Mouse (Mus musculus) kidney, adult 8-10 months (tissue): ENCODE data around the gene Olfr1135.

Source experiments
- DNase-seq, 2 experiments: peaks; one replicate each; pipeline ENCODE4 v3.0.0; 2022

The Olfr1135 gene

DNA sequence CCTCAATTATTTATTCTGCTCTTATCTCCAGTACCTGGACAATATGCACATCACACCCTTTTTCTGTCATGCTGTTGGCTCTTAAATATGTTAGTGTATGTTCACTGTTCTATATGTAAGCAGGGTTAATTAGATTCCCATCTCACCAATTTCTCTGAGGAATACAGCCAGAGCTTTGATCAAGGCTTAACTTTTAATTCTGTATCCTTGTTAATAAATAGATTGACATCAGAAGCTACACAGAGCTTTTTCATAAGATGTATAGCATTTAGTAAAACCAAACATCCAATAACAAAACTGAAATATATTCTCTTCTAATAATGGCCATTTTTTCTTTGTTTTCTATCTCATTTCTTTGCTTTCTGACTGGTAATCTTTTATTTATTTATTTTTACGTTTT, at the start of gene Olfr1135:
Olfr1135 (minus strand) TSS at position 101 of the 400 bp plus-strand sequence.
- DNase-seq = no peak

DNA sequence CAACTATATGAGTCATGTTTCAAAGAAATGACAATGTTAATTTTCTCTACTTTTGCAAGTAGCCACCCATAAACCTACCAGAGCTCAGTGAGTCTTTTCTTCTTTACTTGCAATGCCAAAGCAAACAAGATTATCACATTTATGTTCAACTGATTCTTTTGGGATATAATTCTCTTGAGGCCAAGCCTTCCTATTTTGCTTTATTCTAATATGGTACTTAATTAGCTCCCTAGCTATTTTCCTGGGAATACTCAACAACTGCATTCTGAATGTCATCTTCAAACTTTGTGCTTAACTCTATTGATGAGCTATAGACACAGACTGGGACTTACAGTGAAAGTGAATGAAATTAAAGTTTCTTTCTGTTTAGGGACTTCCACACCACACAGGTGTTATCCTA, 39.6 kb upstream of the Olfr1135 start, which contains the start of gene Olfr1137:
Olfr1137 (minus strand) TSS at position 101 of the 400 bp plus-strand sequence.
- no peak for DNase-seq

DNA sequence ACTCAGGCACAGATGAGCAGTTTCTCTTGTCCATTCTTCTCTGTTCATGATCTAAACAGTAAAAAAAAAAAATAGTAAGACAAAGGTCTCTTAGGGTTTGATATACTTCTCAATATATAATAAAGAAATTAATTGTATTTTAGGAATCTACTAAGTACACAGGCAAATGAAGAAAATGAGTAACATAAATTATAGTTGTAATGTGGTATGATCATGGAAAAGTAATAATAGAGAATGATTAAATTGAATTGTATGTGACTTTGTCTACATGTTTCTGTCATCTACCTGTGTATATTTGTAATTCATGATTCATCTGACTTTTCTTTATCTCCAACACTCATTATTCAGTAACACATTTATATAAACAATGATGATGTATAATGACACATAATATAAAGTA, 20.4 kb upstream of the Olfr1135 start, which contains the start of gene Olfr1136:
Olfr1136 (minus strand) TSS at position 101 of the 400 bp plus-strand sequence.
- no peak for DNase-seq

DNA sequence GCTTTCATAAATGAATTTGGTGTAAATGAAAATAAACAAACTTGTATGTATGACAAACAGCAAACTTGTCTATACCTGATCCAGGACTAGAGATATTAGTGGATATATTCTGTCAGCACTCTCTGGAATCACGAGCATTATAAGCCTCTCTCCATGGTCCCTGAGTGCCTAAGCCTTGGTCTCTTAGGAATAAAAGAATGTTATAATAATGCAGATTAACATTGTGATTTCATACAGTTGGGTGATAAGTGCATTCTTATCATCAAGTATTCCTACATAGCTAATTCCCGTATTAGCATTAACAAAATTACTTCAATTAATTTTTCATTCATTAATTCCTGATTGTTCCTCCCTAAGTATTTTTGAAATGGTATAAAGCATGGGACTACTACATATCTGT, 15.1 kb downstream of the Olfr1135 start, which contains the start of gene Olfr1134:
Olfr1134 (minus strand) TSS at position 101 of the 400 bp plus-strand sequence.
- no peak for DNase-seq

DNA sequence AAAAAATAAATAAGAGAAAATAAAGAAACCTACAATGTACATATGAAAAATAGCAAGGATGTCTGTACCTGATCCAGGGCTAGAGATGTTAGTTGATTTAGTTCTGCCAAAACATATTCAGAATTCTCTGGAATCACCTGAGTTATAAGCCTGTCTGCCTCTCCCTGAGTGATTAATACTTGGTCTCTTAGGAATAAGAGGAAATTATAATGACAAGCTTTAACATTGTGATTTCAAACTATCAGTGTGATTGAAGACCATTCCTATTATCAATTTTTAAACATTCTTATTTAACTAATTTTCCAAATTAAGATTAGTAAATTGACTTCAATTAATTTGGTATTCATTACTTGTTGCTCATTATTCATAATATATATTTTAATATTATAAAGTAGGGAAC, 26.2 kb downstream of the Olfr1135 start, which contains the start of gene Olfr1133:
Olfr1133 (minus strand) TSS at position 101 of the 400 bp plus-strand sequence.
- no peak for DNase-seq

DNA sequence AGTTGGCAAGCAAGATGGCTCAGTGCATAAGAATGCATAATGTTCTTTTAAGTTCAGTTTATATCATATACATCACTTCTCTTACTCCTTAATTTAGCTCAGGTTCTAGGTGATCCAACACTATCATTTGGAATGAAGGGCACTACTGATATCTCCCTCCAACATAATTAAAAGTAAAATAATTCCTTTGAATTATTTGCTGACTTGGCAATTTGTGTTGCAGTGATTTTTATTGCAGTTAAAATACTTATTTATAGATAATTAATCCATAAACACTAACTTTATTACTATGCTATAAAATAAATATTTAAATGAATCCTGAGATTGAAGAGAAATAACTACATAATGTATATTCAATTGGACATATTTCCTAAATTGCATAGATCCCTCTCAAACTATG, 31.0 kb downstream of the Olfr1135 start:
- no peak for DNase-seq

DNA sequence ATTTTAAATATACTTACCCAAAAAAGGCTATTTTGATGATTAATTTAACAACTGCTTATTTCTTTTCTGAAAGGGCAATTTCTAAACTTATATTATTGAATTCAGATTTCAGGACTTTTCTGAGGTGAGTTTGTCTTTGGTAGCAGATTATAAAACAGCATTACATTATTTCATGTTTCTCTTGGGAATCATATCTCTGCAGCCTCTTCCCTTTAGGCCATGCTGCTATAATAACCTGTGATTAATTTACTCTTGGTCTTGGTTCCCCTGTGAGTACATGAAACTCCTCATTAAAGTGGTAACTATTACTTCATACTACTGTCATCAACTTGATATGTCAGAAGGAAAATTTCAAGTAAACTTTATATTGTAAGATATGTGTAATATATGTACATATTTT, 36.0 kb downstream of the Olfr1135 start, which contains the start of gene Olfr1132:
Olfr1132 (minus strand) TSS at position 101 of the 400 bp plus-strand sequence.
- DNase-seq = no peak

DNA sequence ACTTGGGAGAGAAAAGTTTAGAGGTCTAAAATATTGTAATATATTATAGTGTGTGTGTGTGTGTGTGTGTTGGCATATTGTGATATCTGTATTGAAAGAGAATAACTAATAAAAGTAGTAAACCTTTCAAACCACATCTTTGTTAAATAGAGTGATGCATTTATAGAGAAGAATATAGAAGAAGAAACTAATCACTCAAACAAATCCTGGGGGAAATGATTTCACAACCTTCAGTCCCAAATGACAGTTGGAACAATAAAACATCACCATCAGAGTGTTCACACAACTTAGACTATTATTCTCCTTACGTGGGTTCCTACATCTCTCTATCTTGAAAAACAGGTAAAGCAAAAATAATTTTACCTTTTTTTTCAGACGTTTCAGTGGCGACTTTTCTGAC, 46.7 kb downstream of the Olfr1135 start, which contains the start of gene Olfr1131:
Olfr1131 (plus strand) TSS at position 301 of the 400 bp plus-strand sequence.
- DNase-seq = no peak
